Mouse (Mus musculus) small intestine, adult 2 months (tissue): ENCODE measurements around the gene Ccdc63.

Experiments used
- CTCF ChIP-seq: fragments of 200-500 bp; IDR thresholded peaks from 2 replicates; pipeline ENCODE4 v1.5.1; 2012; ENCODE audit warnings: low read depth, mild to moderate bottlenecking, control low read depth, inconsistent platforms, low read length, moderate library complexity, mixed read lengths; ENCODE audit not compliant: insufficient replicate concordance, insufficient read length; ENCODE audit errors: extremely low read depth
- POLR2A ChIP-seq: fragments of 200-500 bp; IDR thresholded peaks from 2 replicates; pipeline ENCODE4 v1.6.1; 2012; ENCODE audit warnings: low read depth, mild to moderate bottlenecking, control low read depth, inconsistent platforms, low read length, moderate library complexity

DNA sequence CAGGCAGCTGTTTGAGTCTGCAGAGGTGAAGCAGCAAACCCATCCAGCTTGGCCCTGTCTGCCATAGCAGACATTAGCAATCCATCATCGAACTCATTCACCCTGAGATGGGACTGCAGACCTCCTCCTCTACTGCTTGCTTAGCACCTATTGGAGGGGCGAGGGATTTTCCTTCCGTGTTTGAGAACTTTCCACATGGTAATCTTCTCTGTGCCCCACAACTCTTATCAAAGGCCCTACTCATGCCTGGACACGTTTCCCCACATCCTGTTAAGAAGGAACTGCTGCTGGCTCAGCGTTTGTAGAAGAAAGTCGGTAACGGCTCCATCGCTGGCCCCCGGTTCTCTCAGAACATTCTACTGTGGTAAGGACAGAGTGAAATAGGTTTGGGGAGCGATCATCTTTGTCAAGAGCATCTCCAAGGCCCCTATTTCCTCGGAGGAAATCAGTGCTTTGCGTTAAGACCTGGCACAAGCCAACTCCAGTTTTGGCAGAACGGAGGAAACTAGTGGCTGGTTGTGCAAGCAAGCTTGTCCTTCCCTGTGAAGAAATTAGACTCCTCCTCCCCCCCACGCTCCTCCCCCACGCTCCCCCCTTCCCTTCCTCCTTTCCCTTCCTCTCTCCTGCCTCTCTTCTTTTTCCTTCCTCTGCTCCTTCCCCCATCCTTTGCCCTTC is 4.9 kb upstream of the Ccdc63 start:
- TF ChIP-seq CTCF (no peak), POLR2A (peak; percentile 43; the same call in 1 of the 2 replicates)
